Mouse (Mus musculus): ENCODE results near the gene Ccdc154.

GRCm38 (mm10) chr17:25220746-25221145 is 58.5 kb downstream of the Ccdc154 start:
- TF ChIP-seq CTCF (IDR thresholded peaks at IDR 0.05; ENCODE audit: control insufficient read depth, insufficient read depth, insufficient replicate concordance, low read depth, low read length) (no peak), POLR2A (IDR thresholded peaks at IDR 0.05; ENCODE audit: control insufficient read depth, low read depth, low read length) (no peak)

Data from testis, adult 2 months (tissue).